Mouse (Mus musculus): ENCODE results near the gene Robo2. TPM values are rescaled to one million over a fixed set of nuclear protein-coding genes. Genes with fewer than 3 reads are reported as not detected.

The Robo2 gene
- polyA plus RNA-seq, 1 experiment: 4.2 TPM

GRCm38 (mm10) chr16:73939423-73940210 lies 472.0 kb downstream of the Robo2 start:
- no peaks in the 10 kb centered on the region for H3K79me3 ChIP-seq (ENCODE audit: low read depth)
- H3K27me3 ChIP-seq (ENCODE audit: control insufficient read depth, insufficient read depth, insufficient read length): no peaks in the 10 kb centered on the region
- TF ChIP-seq MYOD1 (IDR thresholded peaks at IDR 0.05; ENCODE audit: control insufficient read depth, insufficient read length, low read depth) (no peak), MYOG (IDR thresholded peaks at IDR 0.05; ENCODE audit: control insufficient read depth, extremely low read depth, insufficient read length) (no peak), CEBPB (IDR thresholded peaks at IDR 0.05; ENCODE audit: low read depth) (no peak), MAX (IDR thresholded peaks at IDR 0.05) (no peak), CTCF (IDR thresholded peaks at IDR 0.05; ENCODE audit: control insufficient read depth, insufficient read depth, insufficient read length) (no peak), FOSL1 (IDR thresholded peaks at IDR 0.05; ENCODE audit: insufficient read depth, low read length, poor library complexity, severe bottlenecking) (no peak), USF1 (IDR thresholded peaks at IDR 0.05; ENCODE audit: low read depth) (no peak)
- no peaks in the 10 kb centered on the region for H3K36me3 ChIP-seq (ENCODE audit: control insufficient read depth, insufficient read depth)
- H3K4me3 ChIP-seq (ENCODE audit: insufficient read depth, poor library complexity, severe bottlenecking): no peak overlapping the region
- H3ac ChIP-seq (ENCODE audit: control insufficient read depth, insufficient read length, low read depth): no peak overlapping the region
- H3K79me2 ChIP-seq (ENCODE audit: control insufficient read depth, insufficient read depth): no peaks in the 10 kb centered on the region

- no peak overlapping the region for H3K4me3 ChIP-seq (ENCODE audit: insufficient read depth, poor library complexity, severe bottlenecking)
- no peaks in the 10 kb centered on the region for H3K79me2 ChIP-seq (ENCODE audit: control insufficient read depth, insufficient read depth)
- H3ac ChIP-seq (ENCODE audit: control insufficient read depth, insufficient read length, low read depth): no peak overlapping the region
- H3K27me3 ChIP-seq (ENCODE audit: control insufficient read depth, insufficient read depth, insufficient read length): no peaks in the 10 kb centered on the region
- TF ChIP-seq FOSL1 (IDR thresholded peaks at IDR 0.05; ENCODE audit: insufficient read depth, low read length, poor library complexity, severe bottlenecking) (no peak), MYOG (IDR thresholded peaks at IDR 0.05; ENCODE audit: control insufficient read depth, extremely low read depth, insufficient read length) (no peak), CTCF (IDR thresholded peaks at IDR 0.05; ENCODE audit: control insufficient read depth, insufficient read depth, insufficient read length) (no peak), MYOD1 (IDR thresholded peaks at IDR 0.05; ENCODE audit: control insufficient read depth, insufficient read length, low read depth) (no peak), USF1 (IDR thresholded peaks at IDR 0.05; ENCODE audit: low read depth) (no peak), MAX (IDR thresholded peaks at IDR 0.05) (no peak), CEBPB (IDR thresholded peaks at IDR 0.05; ENCODE audit: low read depth) (no peak)
- H3K79me3 ChIP-seq (ENCODE audit: low read depth): no peaks in the 10 kb centered on the region
- H3K36me3 ChIP-seq (ENCODE audit: control insufficient read depth, insufficient read depth): no peaks in the 10 kb centered on the region
These were observed 481.3 kb downstream of the Robo2 start for GRCm38 (mm10) chr16:73930323-73930722.

- H3K4me3 ChIP-seq (ENCODE audit: insufficient read depth, poor library complexity, severe bottlenecking): no peak overlapping the region
- no peaks in the 10 kb centered on the region for H3K36me3 ChIP-seq (ENCODE audit: control insufficient read depth, insufficient read depth)
- no peak overlapping the region for H3ac ChIP-seq (ENCODE audit: control insufficient read depth, insufficient read length, low read depth)
- no peaks in the 10 kb centered on the region for H3K27me3 ChIP-seq (ENCODE audit: control insufficient read depth, insufficient read depth, insufficient read length)
- no peaks in the 10 kb centered on the region for H3K79me3 ChIP-seq (ENCODE audit: low read depth)
- TF ChIP-seq CEBPB (IDR thresholded peaks at IDR 0.05; ENCODE audit: low read depth): no peak
- no peak for TF ChIP-seq MAX (IDR thresholded peaks at IDR 0.05)
- TF ChIP-seq MYOD1 (IDR thresholded peaks at IDR 0.05; ENCODE audit: control insufficient read depth, insufficient read length, low read depth): no peak
- no peak for TF ChIP-seq CTCF (IDR thresholded peaks at IDR 0.05; ENCODE audit: control insufficient read depth, insufficient read depth, insufficient read length)
- TF ChIP-seq FOSL1 (IDR thresholded peaks at IDR 0.05; ENCODE audit: insufficient read depth, low read length, poor library complexity, severe bottlenecking): no peak
- no peak for TF ChIP-seq MYOG (IDR thresholded peaks at IDR 0.05; ENCODE audit: control insufficient read depth, extremely low read depth, insufficient read length)
- TF ChIP-seq USF1 (IDR thresholded peaks at IDR 0.05; ENCODE audit: low read depth): no peak
- H3K79me2 ChIP-seq (ENCODE audit: control insufficient read depth, insufficient read depth): no peaks in the 10 kb centered on the region
These were observed 484.1 kb downstream of the Robo2 start for GRCm38 (mm10) chr16:73927481-73927880.

- no peaks in the 10 kb centered on the region for H3K79me3 ChIP-seq (ENCODE audit: low read depth)
- no peak overlapping the region for H3ac ChIP-seq (ENCODE audit: control insufficient read depth, insufficient read length, low read depth)
- H3K27me3 ChIP-seq (ENCODE audit: control insufficient read depth, insufficient read depth, insufficient read length): no peaks in the 10 kb centered on the region
- H3K4me3 ChIP-seq (ENCODE audit: insufficient read depth, poor library complexity, severe bottlenecking): no peak overlapping the region
- H3K36me3 ChIP-seq (ENCODE audit: control insufficient read depth, insufficient read depth): no peaks in the 10 kb centered on the region
- H3K79me2 ChIP-seq (ENCODE audit: control insufficient read depth, insufficient read depth): no peaks in the 10 kb centered on the region
- TF ChIP-seq MYOG (IDR thresholded peaks at IDR 0.05; ENCODE audit: control insufficient read depth, extremely low read depth, insufficient read length): no peak
These were observed 496.2 kb downstream of the Robo2 start for GRCm38 (mm10) chr16:73915425-73915824.

GRCm38 (mm10) chr16:73914936-73915335 lies 496.7 kb downstream of the Robo2 start:
- Histone ChIP-seq H3K4me3 (ENCODE audit: insufficient read depth, poor library complexity, severe bottlenecking) (no peak overlapping the region), H3K79me3 (ENCODE audit: low read depth) (no peaks in the 10 kb centered on the region), H3K36me3 (ENCODE audit: control insufficient read depth, insufficient read depth) (no peaks in the 10 kb centered on the region), H3ac (ENCODE audit: control insufficient read depth, insufficient read length, low read depth) (no peak overlapping the region), H3K79me2 (ENCODE audit: control insufficient read depth, insufficient read depth) (no peaks in the 10 kb centered on the region), H3K27me3 (ENCODE audit: control insufficient read depth, insufficient read depth, insufficient read length) (no peaks in the 10 kb centered on the region)
- TF ChIP-seq CTCF (IDR thresholded peaks at IDR 0.05; ENCODE audit: control insufficient read depth, insufficient read depth, insufficient read length) (no peak), MYOD1 (IDR thresholded peaks at IDR 0.05; ENCODE audit: control insufficient read depth, insufficient read length, low read depth) (no peak), MYOG (IDR thresholded peaks at IDR 0.05; ENCODE audit: control insufficient read depth, extremely low read depth, insufficient read length) (no peak), CEBPB (IDR thresholded peaks at IDR 0.05; ENCODE audit: low read depth) (no peak), USF1 (IDR thresholded peaks at IDR 0.05; ENCODE audit: low read depth) (no peak), MAX (IDR thresholded peaks at IDR 0.05) (no peak)

- H3ac ChIP-seq (ENCODE audit: control insufficient read depth, insufficient read length, low read depth): no peak overlapping the region
- no peaks in the 10 kb centered on the region for H3K36me3 ChIP-seq (ENCODE audit: control insufficient read depth, insufficient read depth)
- no peak for TF ChIP-seq USF1 (IDR thresholded peaks at IDR 0.05; ENCODE audit: low read depth)
- no peak for TF ChIP-seq MAX (IDR thresholded peaks at IDR 0.05)
- TF ChIP-seq CEBPB (IDR thresholded peaks at IDR 0.05; ENCODE audit: low read depth): peak; percentile 51
- TF ChIP-seq CTCF (IDR thresholded peaks at IDR 0.05; ENCODE audit: control insufficient read depth, insufficient read depth, insufficient read length): no peak
- peak; percentile 53 for TF ChIP-seq FOSL1 (IDR thresholded peaks at IDR 0.05; ENCODE audit: insufficient read depth, low read length, poor library complexity, severe bottlenecking)
- no peak for TF ChIP-seq MYOD1 (IDR thresholded peaks at IDR 0.05; ENCODE audit: control insufficient read depth, insufficient read length, low read depth)
- no peaks in the 10 kb centered on the region for H3K79me3 ChIP-seq (ENCODE audit: low read depth)
- no peaks in the 10 kb centered on the region for H3K79me2 ChIP-seq (ENCODE audit: control insufficient read depth, insufficient read depth)
- H3K4me3 ChIP-seq (ENCODE audit: insufficient read depth, poor library complexity, severe bottlenecking): no peak overlapping the region
- no peaks in the 10 kb centered on the region for H3K27me3 ChIP-seq (ENCODE audit: control insufficient read depth, insufficient read depth, insufficient read length)
These were observed 503.1 kb downstream of the Robo2 start for GRCm38 (mm10) chr16:73908504-73908903.
